Mouse (Mus musculus) stomach, embryonic 15.5 days (tissue): Measurements from ENCODE around the gene Avp. TPM values are rescaled to one million over a fixed set of nuclear protein-coding genes. Genes with fewer than 3 reads are reported as not detected.
"Not testable (repeated sequence)": the region's sequence is repeated elsewhere in the genome, so short reads cannot be mapped to it uniquely, and the experiment has no call there.

Experiments used
- ATAC-seq: fragments of 200-750 bp; cut with Nextera tagmentation; 2 replicates; pipeline ENCODE4 v1.8.0; 2017; ENCODE audit warnings: low read depth, moderate number of reproducible peaks, moderate TSS enrichment; ENCODE audit not compliant: insufficient read depth, low FRiP score
- H3K27ac ChIP-seq: fragments of 300-500 bp; sonication (generic); 2 replicates; pipeline ENCODE4 v1.5.1; 2015; ENCODE audit warnings: mild to moderate bottlenecking, inconsistent platforms
- H3K27me3 ChIP-seq: fragments of 300-500 bp; sonication (generic); replicated peaks from 2 replicates; pipeline ENCODE4 v1.6.1; 2015; ENCODE audit warnings: inconsistent platforms
- H3K36me3 ChIP-seq: fragments of 300-500 bp; sonication (generic); 2 replicates; pipeline ENCODE4 v1.6.1; 2015; ENCODE audit warnings: inconsistent platforms
- H3K4me1 ChIP-seq: fragments of 300-500 bp; sonication (generic); 2 replicates; pipeline ENCODE4 v1.6.1; 2015; ENCODE audit warnings: inconsistent platforms
- H3K4me2 ChIP-seq: fragments of 300-500 bp; sonication (generic); 2 replicates; pipeline ENCODE4 v1.6.1; 2015; ENCODE audit warnings: mild to moderate bottlenecking, inconsistent platforms
- H3K4me3 ChIP-seq: fragments of 300-500 bp; sonication (generic); replicated peaks from 2 replicates; pipeline ENCODE4 v1.5.1; 2015; ENCODE audit warnings: inconsistent platforms
- H3K9ac ChIP-seq: fragments of 300-500 bp; sonication (generic); 2 replicates; pipeline ENCODE4 v1.6.1; 2015; ENCODE audit warnings: inconsistent platforms
- H3K9me3 ChIP-seq: fragments of 300-500 bp; sonication (generic); 2 replicates; pipeline ENCODE4 v1.6.1; 2016; ENCODE audit warnings: inconsistent platforms
- WGBS: fragments of 180-500 bp; shearing (Covaris S2); methylation state at CpG from one replicate; pipeline ENCODE4 v1.1.7; 2015; 5-methylcytosine and 5-hydroxymethylcytosine counted together
- polyA plus RNA-seq: library from polyadenylated mRNA; unstranded; fragments of >200 nt; fragmentation: Nextera tagmentation; extraction: Ambion mirVana; gene quantifications from 2 replicates; pipeline ENCODE4 v1.2.1, GENCODE M21; 2015

The Avp gene
- polyA plus RNA-seq, 1 experiment from 2014 or later: not detected

- no peak for ATAC-seq
- 62% methylated on average over 4 of the region's 4 CpGs for WGBS
- Histone ChIP-seq H3K9ac (no peak overlapping the region), H3K4me2 (no peak overlapping the region), H3K9me3 (no peaks in the 10 kb centered on the region), H3K27ac (no peak overlapping the region), H3K4me1 (no peaks in the 10 kb centered on the region), H3K4me3 (no peak overlapping the region), H3K36me3 (peaks cover 13% of the 10 kb centered on the region; the same call in 1 of the 2 replicates), H3K27me3 (no peaks in the 10 kb centered on the region)
Observed at GRCm38 (mm10) chr2:130589157-130589556, 6.8 kb upstream of the Avp start.

- Histone ChIP-seq H3K4me2 (no peak overlapping the region), H3K4me1 (no peaks in the 10 kb centered on the region), H3K36me3 (peaks cover 13% of the 10 kb centered on the region; the same call in 1 of the 2 replicates), H3K27me3 (no peaks in the 10 kb centered on the region), H3K9ac (no peak overlapping the region), H3K9me3 (no peaks in the 10 kb centered on the region), H3K27ac (no peak overlapping the region), H3K4me3 (no peak overlapping the region)
- WGBS: 70% methylated on average over 2 of the region's 2 CpGs
- ATAC-seq: no peak
Observed at GRCm38 (mm10) chr2:130588373-130588772, 6.0 kb upstream of the Avp start.

GRCm38 (mm10) chr2:130586016-130586415, 3.7 kb upstream of the Avp start:
- no peak overlapping the region for H3K4me3 ChIP-seq
- ATAC-seq: no peak
- 78% methylated on average over 6 of the region's 6 CpGs for WGBS

GRCm38 (mm10) chr2:130583902-130584560, 1.7 kb upstream of the Avp start:
- no peaks in the 10 kb centered on the region for H3K36me3 ChIP-seq
- no peak overlapping the region for H3K4me3 ChIP-seq
- H3K9ac ChIP-seq: no peak overlapping the region
- no peak overlapping the region for H3K4me2 ChIP-seq
- peaks cover 40% of the 10 kb centered on the region for H3K27me3 ChIP-seq
- WGBS: 72% methylated on average over 10 of the region's 10 CpGs
- no peaks in the 10 kb centered on the region for H3K9me3 ChIP-seq
- no peak for ATAC-seq
- H3K27ac ChIP-seq: no peak overlapping the region
- H3K4me1 ChIP-seq: peaks cover 14% of the 10 kb centered on the region

More at GRCm38 (mm10) chr2:130586016-130586415, 3.7 kb upstream of the Avp start:
- Histone ChIP-seq H3K27me3 (peaks cover 20% of the 10 kb centered on the region), H3K9me3 (no peaks in the 10 kb centered on the region), H3K4me1 (peaks cover 2% of the 10 kb centered on the region; the same call in 1 of the 2 replicates), H3K9ac (no peak overlapping the region), H3K4me2 (no peak overlapping the region), H3K27ac (no peak overlapping the region), H3K36me3 (peaks cover 7% of the 10 kb centered on the region; the same call in 1 of the 2 replicates)

GRCm38 (mm10) chr2:130581201-130581600, 1.2 kb downstream of the Avp start:
- H3K27ac ChIP-seq: no peak overlapping the region
- peaks cover 27% of the 10 kb centered on the region for H3K4me1 ChIP-seq
- H3K4me2 ChIP-seq: peak overlapping the region; percentile 51
- no peaks in the 10 kb centered on the region for H3K36me3 ChIP-seq
- peaks cover 67% of the 10 kb centered on the region for H3K27me3 ChIP-seq
- H3K9ac ChIP-seq: no peak overlapping the region
- 2% methylated on average over 16 of the region's 16 CpGs for WGBS
- ATAC-seq: no peak
- no peaks in the 10 kb centered on the region for H3K9me3 ChIP-seq
- peak overlapping the region; percentile 33 for H3K4me3 ChIP-seq

GRCm38 (mm10) chr2:130579791-130580190, 2.6 kb downstream of the Avp start:
- Histone ChIP-seq H3K9ac (no peak overlapping the region), H3K9me3 (no peaks in the 10 kb centered on the region), H3K4me2 (peak overlapping the region; percentile 51; the same call in 1 of the 2 replicates), H3K27ac (no peak overlapping the region), H3K4me1 (peaks cover 29% of the 10 kb centered on the region), H3K4me3 (no peak overlapping the region), H3K36me3 (no peaks in the 10 kb centered on the region), H3K27me3 (peaks cover 80% of the 10 kb centered on the region)
- 12% methylated on average over 8 of the region's 8 CpGs for WGBS
- no peak for ATAC-seq

GRCm38 (mm10) chr2:130578148-130578547, 4.2 kb downstream of the Avp start:
- no peak overlapping the region for H3K9ac ChIP-seq
- H3K27me3 ChIP-seq: peaks cover 80% of the 10 kb centered on the region
- no peaks in the 10 kb centered on the region for H3K36me3 ChIP-seq
- peaks cover 29% of the 10 kb centered on the region for H3K4me1 ChIP-seq
- H3K27ac ChIP-seq: no peak overlapping the region
- H3K4me3 ChIP-seq: no peak overlapping the region
- no peak overlapping the region for H3K4me2 ChIP-seq
- WGBS: 8% methylated on average over 11 of the region's 11 CpGs
- H3K9me3 ChIP-seq: no peaks in the 10 kb centered on the region
- no peak for ATAC-seq

GRCm38 (mm10) chr2:130577632-130578031, 4.7 kb downstream of the Avp start:
- Histone ChIP-seq H3K36me3 (no peaks in the 10 kb centered on the region), H3K9me3 (no peaks in the 10 kb centered on the region), H3K4me1 (peaks cover 29% of the 10 kb centered on the region), H3K27ac (no peak overlapping the region), H3K4me3 (0 out of 2 replicates have a peak overlapping the region, but pooled peaks have one; percentile 3), H3K4me2 (peak overlapping the region; percentile 13; the same call in 1 of the 2 replicates), H3K27me3 (peaks cover 75% of the 10 kb centered on the region), H3K9ac (no peak overlapping the region)
- ATAC-seq: peak; percentile 50; the same call in 1 of the 2 replicates
- 4% methylated on average over 12 of the region's 12 CpGs for WGBS

GRCm38 (mm10) chr2:130577021-130577420, 5.3 kb downstream of the Avp start:
- Histone ChIP-seq H3K9me3 (no peaks in the 10 kb centered on the region), H3K4me2 (peak overlapping the region; percentile 53), H3K4me3 (peak overlapping the region; percentile 27), H3K9ac (no peak overlapping the region), H3K27me3 (peaks cover 69% of the 10 kb centered on the region), H3K4me1 (peaks cover 29% of the 10 kb centered on the region), H3K27ac (no peak overlapping the region), H3K36me3 (no peaks in the 10 kb centered on the region)
- WGBS: 12% methylated on average over 9 of the region's 9 CpGs
- no peak for ATAC-seq

GRCm38 (mm10) chr2:130576564-130576963, 5.8 kb downstream of the Avp start:
- ATAC-seq, H3K9ac ChIP-seq, H3K27ac ChIP-seq, H3K9me3 ChIP-seq, H3K36me3 ChIP-seq: not testable (repeated sequence)
- WGBS: 3% methylated on average over 31 of the region's 32 CpGs
- Histone ChIP-seq H3K4me3 (peak overlapping the region; percentile 27), H3K27me3 (peaks cover 65% of the 10 kb centered on the region), H3K4me2 (peak overlapping the region; percentile 53), H3K4me1 (peaks cover 29% of the 10 kb centered on the region)

- WGBS: 56% methylated on average over 9 of the region's 9 CpGs
- Histone ChIP-seq H3K27me3 (peaks cover 58% of the 10 kb centered on the region), H3K9ac (no peak within 1 kb of the TSS)
Observed at GRCm38 (mm10) chr2:130575873-130576272, 6.5 kb downstream of the Avp start, which contains the start of gene Oxt. TSS of gene Oxt (plus strand) at chr2:130576173.

GRCm38 (mm10) chr2:130574960-130575359, 7.4 kb downstream of the Avp start:
- ATAC-seq: no peak
- 76% methylated on average over 5 of the region's 5 CpGs for WGBS
- Histone ChIP-seq H3K36me3 (no peaks in the 10 kb centered on the region), H3K9ac (no peak overlapping the region), H3K4me2 (no peak overlapping the region), H3K27me3 (peaks cover 49% of the 10 kb centered on the region), H3K4me3 (no peak overlapping the region), H3K27ac (no peak overlapping the region), H3K9me3 (no peaks in the 10 kb centered on the region), H3K4me1 (peaks cover 16% of the 10 kb centered on the region; the same call in 1 of the 2 replicates)

More at GRCm38 (mm10) chr2:130575873-130576272, 6.5 kb downstream of the Avp start, which contains the start of gene Oxt:
- no peaks in the 10 kb centered on the region for H3K9me3 ChIP-seq
- no peaks in the 10 kb centered on the region for H3K36me3 ChIP-seq
- peak within 1 kb of the TSS; percentile 27 for H3K4me3 ChIP-seq
- H3K27ac ChIP-seq: no peak within 1 kb of the TSS
- H3K4me1 ChIP-seq: peaks cover 26% of the 10 kb centered on the region
- ATAC-seq: no peak
- peak within 1 kb of the TSS; percentile 53 for H3K4me2 ChIP-seq
